Mouse (Mus musculus): ENCODE results near the gene Ern1.
"Not testable (repeated sequence)": the region's sequence is repeated elsewhere in the genome, so short reads cannot be mapped to it uniquely, and the experiment has no call there.

The Ern1 gene

GRCm38 (mm10) chr11:106437543-106437942 is 50.1 kb downstream of the Ern1 start:
- no peak for DNase-seq (ENCODE audit: low read depth, low spot score)

- DNase-seq (ENCODE audit: low read depth, low spot score): no peak
Observed at GRCm38 (mm10) chr11:106437039-106437438, 50.6 kb downstream of the Ern1 start.

GRCm38 (mm10) chr11:106430392-106430791 is 57.3 kb downstream of the Ern1 start:
- no peak for DNase-seq (ENCODE audit: low read depth, low spot score)

- DNase-seq (ENCODE audit: low read depth, low spot score): no peak
Observed at GRCm38 (mm10) chr11:106429689-106430088, 58.0 kb downstream of the Ern1 start.

- no peak for DNase-seq (ENCODE audit: low read depth, low spot score)
Observed at GRCm38 (mm10) chr11:106428556-106428955, 59.1 kb downstream of the Ern1 start.

GRCm38 (mm10) chr11:106428106-106428505 is 59.5 kb downstream of the Ern1 start:
- DNase-seq (ENCODE audit: low read depth, low spot score): no peak

GRCm38 (mm10) chr11:106426447-106426846 is 61.2 kb downstream of the Ern1 start:
- DNase-seq (ENCODE audit: low read depth, low spot score): no peak

- DNase-seq (ENCODE audit: low read depth, low spot score): no peak
Observed at GRCm38 (mm10) chr11:106425201-106425600, 62.5 kb downstream of the Ern1 start.

GRCm38 (mm10) chr11:106419262-106420102 is 68.2 kb downstream of the Ern1 start:
- no peak for DNase-seq (ENCODE audit: low read depth, low spot score)

GRCm38 (mm10) chr11:106418622-106419196 is 68.9 kb downstream of the Ern1 start:
- DNase-seq (ENCODE audit: low read depth, low spot score): peak; percentile 82

GRCm38 (mm10) chr11:106417860-106418259 is 69.8 kb downstream of the Ern1 start:
- DNase-seq (ENCODE audit: low read depth, low spot score): no peak

- DNase-seq (ENCODE audit: low read depth, low spot score): no peak
Observed at GRCm38 (mm10) chr11:106416331-106416730, 71.3 kb downstream of the Ern1 start.

GRCm38 (mm10) chr11:106412641-106413360 is 74.9 kb downstream of the Ern1 start:
- DNase-seq (ENCODE audit: low read depth, low spot score): no peak

- no peak for DNase-seq (ENCODE audit: low read depth, low spot score)
Observed at GRCm38 (mm10) chr11:106411157-106411556, 76.5 kb downstream of the Ern1 start.

- no peak for DNase-seq (ENCODE audit: low read depth, low spot score)
Observed at GRCm38 (mm10) chr11:106410507-106410906, 77.1 kb downstream of the Ern1 start.

- no peak for DNase-seq (ENCODE audit: low read depth, low spot score)
Observed at GRCm38 (mm10) chr11:106410011-106410410, 77.6 kb downstream of the Ern1 start.

- DNase-seq (ENCODE audit: low read depth, low spot score): no peak
Observed at GRCm38 (mm10) chr11:106398481-106398880, 89.2 kb downstream of the Ern1 start.

- DNase-seq (ENCODE audit: low read depth, low spot score): no peak
Observed at GRCm38 (mm10) chr11:106397656-106398055, 90.0 kb downstream of the Ern1 start.

GRCm38 (mm10) chr11:106394055-106394454 is 93.6 kb downstream of the Ern1 start:
- DNase-seq (ENCODE audit: low read depth, low spot score): not testable (repeated sequence)

- DNase-seq (ENCODE audit: low read depth, low spot score): no peak
Observed at GRCm38 (mm10) chr11:106393331-106393616, 94.4 kb downstream of the Ern1 start.

GRCm38 (mm10) chr11:106392597-106393330 is 94.9 kb downstream of the Ern1 start:
- no peak for DNase-seq (ENCODE audit: low read depth, low spot score)

Data from embryo, embryonic 11.5 days (tissue).